Mouse (Mus musculus) liver, embryonic 13.5 days (tissue): ENCODE measurements around the gene Tmem234. TPM values are rescaled to one million over a fixed set of nuclear protein-coding genes. Genes with fewer than 3 reads are reported as not detected.
A peak's percentile ranks its signal among the peaks of the same experiment; 100 is the strongest.

ENCODE experiments used
- ATAC-seq: fragments of 200-750 bp; cut with Nextera tagmentation; 2 replicates; pipeline ENCODE4 v1.8.0; 2017; ENCODE audit warnings: low read depth, mild to moderate bottlenecking, moderate number of reproducible peaks, moderate library complexity
- DNase-seq: peaks from one replicate; pipeline ENCODE4 v3.0.0; 2022
- H3K27ac ChIP-seq: fragments of 300-500 bp; sonication (generic); 2 replicates; pipeline ENCODE4 v1.5.1; 2015; ENCODE audit warnings: moderate library complexity, mild to moderate bottlenecking, inconsistent platforms
- H3K27me3 ChIP-seq: fragments of 300-500 bp; sonication (generic); 2 replicates; pipeline ENCODE4 v1.6.1; 2015; ENCODE audit warnings: mild to moderate bottlenecking, inconsistent platforms
- H3K36me3 ChIP-seq: fragments of 300-500 bp; sonication (generic); 2 replicates; pipeline ENCODE4 v1.6.1; 2015; ENCODE audit warnings: mild to moderate bottlenecking, inconsistent platforms
- H3K4me1 ChIP-seq: fragments of 300-500 bp; sonication (generic); replicated peaks from 2 replicates; pipeline ENCODE4 v1.6.1; 2015; ENCODE audit warnings: inconsistent platforms
- H3K4me2 ChIP-seq: fragments of 300-500 bp; sonication (generic); 2 replicates; pipeline ENCODE4 v1.6.1; 2015; ENCODE audit warnings: inconsistent platforms, mild to moderate bottlenecking, moderate library complexity
- H3K4me3 ChIP-seq: fragments of 300-500 bp; sonication (generic); replicated peaks from 2 replicates; pipeline ENCODE4 v1.5.1; 2015; ENCODE audit warnings: mild to moderate bottlenecking, inconsistent platforms
- H3K9ac ChIP-seq: fragments of 300-500 bp; sonication (generic); 2 replicates; pipeline ENCODE4 v1.6.1; 2015; ENCODE audit warnings: mild to moderate bottlenecking, inconsistent platforms
- H3K9me3 ChIP-seq: fragments of 300-500 bp; sonication (generic); replicated peaks from 2 replicates; pipeline ENCODE4 v1.6.1; 2016; ENCODE audit warnings: inconsistent platforms
- WGBS: fragments of 180-500 bp; shearing (Covaris S2); methylation state at CpG from one replicate; pipeline ENCODE4 v1.1.7; 2015; ENCODE audit not compliant: insufficient replicate concordance; 5-methylcytosine and 5-hydroxymethylcytosine counted together
- polyA plus RNA-seq: library from polyadenylated mRNA; unstranded; fragments of >200 nt; fragmentation: Nextera tagmentation; extraction: Ambion mirVana; gene quantifications from 2 replicates; pipeline ENCODE4 v1.2.1, GENCODE M21; 2015

The Tmem234 gene
- polyA plus RNA-seq, 1 experiment from 2014 or later: 153 TPM

DNA sequence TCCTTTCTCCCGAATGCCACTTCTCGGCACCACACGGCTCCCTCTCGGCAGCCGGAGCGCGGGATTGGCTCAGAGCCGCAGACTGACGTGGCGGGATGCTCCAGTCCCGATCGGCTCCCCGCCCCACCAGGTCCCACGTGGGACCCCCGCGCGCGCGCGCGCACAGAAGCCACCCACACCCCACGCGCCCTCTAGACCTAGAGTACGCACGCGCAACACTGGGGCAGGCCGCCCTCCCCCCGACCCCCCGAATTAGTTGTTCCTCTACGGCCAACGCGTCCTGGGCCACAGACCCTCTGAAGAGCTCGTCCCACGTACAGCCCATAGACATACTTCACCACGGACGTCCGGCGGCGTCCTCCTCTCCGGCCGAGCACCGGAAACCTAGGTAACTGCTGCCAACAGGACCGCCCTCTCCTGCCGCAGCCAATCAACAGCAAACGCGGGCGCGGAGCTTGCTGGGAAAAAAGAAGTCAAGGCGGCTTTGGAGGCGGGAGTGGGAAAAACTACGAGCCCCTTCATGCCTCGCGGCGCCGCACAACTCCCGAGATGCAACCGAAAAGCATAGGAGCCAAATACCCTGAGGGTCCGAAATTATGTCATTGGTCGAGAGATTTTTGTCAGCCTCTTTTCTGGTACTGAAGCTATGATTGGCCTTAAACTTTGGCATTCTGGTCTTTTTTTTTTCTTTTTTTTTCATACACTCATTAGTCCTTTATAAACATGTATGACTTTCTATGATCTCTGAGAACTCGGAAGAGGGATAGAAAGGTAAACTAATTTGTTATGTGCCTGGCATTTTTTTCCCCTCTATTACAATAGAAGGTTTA lies 40.4 kb downstream of the Tmem234 start, which contains the start of gene Txlna:
Gene Txlna (minus strand): TSS at position 428 of the 830 bp plus-strand sequence.
- peaks cover 33% of the 10 kb centered on the region for H3K4me1 ChIP-seq
- H3K9me3 ChIP-seq: no peaks in the 10 kb centered on the region
- peak within 1 kb of the TSS; percentile 87 for H3K27ac ChIP-seq
- peaks cover 41% of the 10 kb centered on the region for H3K36me3 ChIP-seq
- ATAC-seq (peak; percentile 90), DNase-seq (peak; percentile 95)
- under 1% methylated on average over 59 of the region's 60 CpGs for WGBS
- H3K27me3 ChIP-seq: no peaks in the 10 kb centered on the region
- peak within 1 kb of the TSS; percentile 88 for H3K4me2 ChIP-seq
- H3K9ac ChIP-seq: peak within 1 kb of the TSS; percentile 83
- H3K4me3 ChIP-seq: peak within 1 kb of the TSS; percentile 73

DNA sequence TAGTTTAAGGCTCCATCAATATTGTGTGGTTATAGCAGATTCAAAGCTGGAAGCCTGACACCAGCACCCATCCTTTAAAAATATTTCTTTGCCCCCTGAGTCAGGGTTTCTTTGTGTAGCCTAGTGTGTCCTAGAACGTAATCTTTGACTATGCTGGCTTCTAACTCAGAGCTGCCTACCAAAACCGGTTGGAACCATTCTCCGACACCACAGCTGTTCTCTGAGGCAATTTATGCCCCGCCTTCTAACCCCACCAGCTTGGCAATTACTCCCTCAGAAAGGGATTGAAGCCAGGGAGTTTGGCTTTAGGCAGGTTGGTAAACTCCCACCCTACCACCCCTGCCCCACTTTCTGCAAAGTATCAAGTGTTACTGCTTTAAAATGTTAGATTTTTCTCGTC lies 41.3 kb downstream of the Tmem234 start:
- DNase-seq (no peak), ATAC-seq (no peak)
- H3K9ac ChIP-seq: peak overlapping the region; percentile 83; the same call in 1 of the 2 replicates
- no peaks in the 10 kb centered on the region for H3K9me3 ChIP-seq
- H3K36me3 ChIP-seq: peaks cover 41% of the 10 kb centered on the region
- WGBS: 68% methylated on average over 5 of the region's 5 CpGs
- H3K27ac ChIP-seq: peak overlapping the region; percentile 48
- H3K27me3 ChIP-seq: no peaks in the 10 kb centered on the region
- peak overlapping the region; percentile 56 for H3K4me2 ChIP-seq
- peaks cover 33% of the 10 kb centered on the region for H3K4me1 ChIP-seq
- H3K4me3 ChIP-seq: peak overlapping the region; percentile 73

- H3K4me1 ChIP-seq: peaks cover 9% of the 10 kb centered on the region
- H3K4me3 ChIP-seq: no peak overlapping the region
- ATAC-seq (no peak), DNase-seq (no peak)
- H3K27me3 ChIP-seq: no peaks in the 10 kb centered on the region
- H3K36me3 ChIP-seq: peaks cover 46% of the 10 kb centered on the region
- H3K9ac ChIP-seq: no peak overlapping the region
- no peak overlapping the region for H3K4me2 ChIP-seq
- no peaks in the 10 kb centered on the region for H3K9me3 ChIP-seq
- WGBS: 61% methylated on average over 6 of the region's 6 CpGs
- no peak overlapping the region for H3K27ac ChIP-seq
Observed at GRCm38 (mm10) chr4:129645204-129645603, 44.7 kb downstream of the Tmem234 start.

- 80% methylated on average over 1 of the region's 1 CpGs for WGBS
- peaks cover 77% of the 10 kb centered on the region for H3K36me3 ChIP-seq
Observed at GRCm38 (mm10) chr4:129648656-129649055, 48.2 kb downstream of the Tmem234 start.

DNA sequence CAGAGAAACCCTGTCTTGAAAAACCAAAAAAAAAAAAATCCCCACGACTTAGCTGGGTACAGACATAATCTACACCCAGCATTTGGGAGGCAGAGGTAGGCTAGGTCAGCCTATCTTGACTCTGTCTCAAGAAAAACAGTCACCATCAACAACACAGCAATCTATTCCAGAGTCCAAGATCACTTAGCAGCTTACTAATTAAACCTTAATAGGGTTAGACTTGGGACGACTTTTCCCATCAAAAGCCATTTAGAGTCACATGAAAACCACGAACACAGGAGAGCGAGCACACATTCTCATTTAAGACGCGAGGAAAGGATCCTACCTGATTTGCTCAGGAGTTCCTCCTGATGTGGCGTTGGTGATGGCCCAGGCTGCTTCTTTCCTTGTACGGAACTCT lies 49.9 kb downstream of the Tmem234 start:
- 86% methylated on average over 8 of the region's 8 CpGs for WGBS
- no peak overlapping the region for H3K4me2 ChIP-seq
- ATAC-seq (no peak), DNase-seq (no peak)
- H3K4me3 ChIP-seq: no peak overlapping the region
- no peaks in the 10 kb centered on the region for H3K9me3 ChIP-seq
- H3K4me1 ChIP-seq: no peaks in the 10 kb centered on the region
- H3K36me3 ChIP-seq: peaks cover 94% of the 10 kb centered on the region
- no peak overlapping the region for H3K9ac ChIP-seq
- no peaks in the 10 kb centered on the region for H3K27me3 ChIP-seq
- H3K27ac ChIP-seq: no peak overlapping the region

More at GRCm38 (mm10) chr4:129648656-129649055, 48.2 kb downstream of the Tmem234 start:
- no peaks in the 10 kb centered on the region for H3K27me3 ChIP-seq
- no peaks in the 10 kb centered on the region for H3K4me1 ChIP-seq
- no peaks in the 10 kb centered on the region for H3K9me3 ChIP-seq
- H3K27ac ChIP-seq: no peak overlapping the region
- no peak overlapping the region for H3K9ac ChIP-seq
- H3K4me3 ChIP-seq: no peak overlapping the region
- ATAC-seq (no peak), DNase-seq (no peak)
- H3K4me2 ChIP-seq: no peak overlapping the region

DNA sequence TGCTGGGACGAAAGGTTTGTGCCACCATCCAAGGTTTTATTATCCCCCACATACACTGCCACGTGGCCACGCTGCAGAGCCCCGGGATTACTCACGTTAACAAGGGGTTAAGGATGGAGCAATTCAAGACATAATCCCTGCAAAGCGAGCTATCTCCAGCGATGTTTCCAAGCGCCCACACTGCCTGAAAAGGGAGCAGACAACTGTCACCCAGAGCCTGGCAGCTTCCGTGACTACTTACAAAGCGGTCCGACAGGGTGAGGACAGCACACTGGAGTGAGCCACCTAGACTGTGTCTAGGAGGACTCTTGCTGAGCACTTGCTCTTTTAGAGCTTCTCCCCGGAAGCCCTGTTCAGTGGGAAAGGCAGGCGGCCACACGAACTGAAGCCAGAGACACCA lies 54.3 kb downstream of the Tmem234 start:
- no peaks in the 10 kb centered on the region for H3K9me3 ChIP-seq
- no peak overlapping the region for H3K4me3 ChIP-seq
- no peaks in the 10 kb centered on the region for H3K4me1 ChIP-seq
- no peak for DNase-seq
- peaks cover 91% of the 10 kb centered on the region for H3K36me3 ChIP-seq
- WGBS: 86% methylated on average over 14 of the region's 14 CpGs
- no peak for ATAC-seq
- H3K9ac ChIP-seq: no peak overlapping the region
- H3K27ac ChIP-seq: no peak overlapping the region
- no peak overlapping the region for H3K4me2 ChIP-seq
- no peaks in the 10 kb centered on the region for H3K27me3 ChIP-seq

DNA sequence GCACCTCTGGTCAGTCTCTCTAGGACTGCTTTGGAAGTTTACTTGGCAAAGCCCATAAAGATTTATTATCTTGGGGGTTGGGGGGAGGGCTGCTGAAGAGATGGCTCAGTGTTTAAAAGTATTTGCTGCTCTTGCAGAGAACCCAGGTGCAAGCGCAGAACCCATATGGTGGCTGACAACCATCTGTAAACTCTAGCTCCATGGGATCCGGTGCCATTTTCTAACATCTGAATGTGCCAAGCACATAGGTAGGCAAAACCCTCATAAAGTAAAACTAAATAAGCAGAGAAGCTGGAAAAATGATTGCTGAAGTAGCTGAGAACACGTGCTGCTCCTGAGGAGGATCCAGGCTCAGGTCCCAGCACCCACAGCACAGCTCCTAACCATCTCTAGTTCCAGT lies 61.1 kb downstream of the Tmem234 start:
- H3K36me3 ChIP-seq: peaks cover 51% of the 10 kb centered on the region
- 89% methylated on average over 3 of the region's 3 CpGs for WGBS
- no peak for ATAC-seq

GRCm38 (mm10) chr4:129662255-129662813 lies 61.9 kb downstream of the Tmem234 start:
- H3K4me3 ChIP-seq: no peak overlapping the region
- peaks cover 48% of the 10 kb centered on the region for H3K36me3 ChIP-seq
- no peaks in the 10 kb centered on the region for H3K4me1 ChIP-seq
- 73% methylated on average over 3 of the region's 3 CpGs for whole genome bisulfite sequencing
- H3K27me3 ChIP-seq: no peaks in the 10 kb centered on the region
- DNase-seq (no peak), ATAC-seq (no peak)
- H3K9me3 ChIP-seq: no peaks in the 10 kb centered on the region
- H3K9ac ChIP-seq: no peak overlapping the region
- H3K4me2 ChIP-seq: no peak overlapping the region
- H3K27ac ChIP-seq: no peak overlapping the region

More for the DNA sequence above, 61.1 kb downstream of the Tmem234 start:
- H3K9me3 ChIP-seq: no peaks in the 10 kb centered on the region
- H3K4me2 ChIP-seq: no peak overlapping the region
- H3K4me3 ChIP-seq: no peak overlapping the region
- no peak overlapping the region for H3K9ac ChIP-seq
- no peak for DNase-seq
- H3K4me1 ChIP-seq: no peaks in the 10 kb centered on the region
- no peak overlapping the region for H3K27ac ChIP-seq
- no peaks in the 10 kb centered on the region for H3K27me3 ChIP-seq

DNA sequence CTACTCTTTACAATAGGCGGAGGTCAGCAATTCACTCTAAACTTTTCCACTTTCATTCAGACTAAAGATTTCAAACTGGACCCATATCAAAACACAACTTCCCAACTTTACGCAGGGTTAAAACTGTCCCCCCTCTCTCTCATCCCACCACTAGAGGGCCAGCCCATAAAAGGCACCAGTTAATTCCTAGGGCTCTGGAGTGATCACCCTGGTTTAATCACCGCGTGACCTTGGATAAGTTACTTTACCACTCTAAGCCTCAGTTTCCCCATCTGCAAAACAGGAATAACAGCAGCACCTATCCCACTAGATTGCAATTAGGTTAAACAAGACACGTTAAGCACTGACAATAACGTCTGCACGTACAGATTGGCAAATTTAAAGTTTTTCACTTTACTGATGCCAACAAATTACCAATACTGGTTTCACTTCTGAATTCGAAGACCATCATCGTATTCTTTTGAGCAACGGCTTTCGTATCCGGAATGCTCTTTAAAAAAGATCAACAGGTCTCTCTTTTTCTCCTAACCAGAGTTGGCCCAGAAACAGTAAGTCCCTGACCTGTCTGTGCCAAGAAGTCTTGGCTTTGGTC lies 71.1 kb downstream of the Tmem234 start:
- Histone ChIP-seq H3K9me3 (no peaks in the 10 kb centered on the region), H3K27me3 (no peaks in the 10 kb centered on the region), H3K9ac (peak overlapping the region; percentile 96), H3K4me2 (peak overlapping the region; percentile 84), H3K36me3 (peaks cover 25% of the 10 kb centered on the region), H3K27ac (peak overlapping the region; percentile 90), H3K4me3 (peak overlapping the region; percentile 87), H3K4me1 (peaks cover 37% of the 10 kb centered on the region)
- 4% methylated on average over 12 of the region's 12 CpGs for WGBS
- DNase-seq: peak; percentile 55
- peak; percentile 74 for ATAC-seq

DNA sequence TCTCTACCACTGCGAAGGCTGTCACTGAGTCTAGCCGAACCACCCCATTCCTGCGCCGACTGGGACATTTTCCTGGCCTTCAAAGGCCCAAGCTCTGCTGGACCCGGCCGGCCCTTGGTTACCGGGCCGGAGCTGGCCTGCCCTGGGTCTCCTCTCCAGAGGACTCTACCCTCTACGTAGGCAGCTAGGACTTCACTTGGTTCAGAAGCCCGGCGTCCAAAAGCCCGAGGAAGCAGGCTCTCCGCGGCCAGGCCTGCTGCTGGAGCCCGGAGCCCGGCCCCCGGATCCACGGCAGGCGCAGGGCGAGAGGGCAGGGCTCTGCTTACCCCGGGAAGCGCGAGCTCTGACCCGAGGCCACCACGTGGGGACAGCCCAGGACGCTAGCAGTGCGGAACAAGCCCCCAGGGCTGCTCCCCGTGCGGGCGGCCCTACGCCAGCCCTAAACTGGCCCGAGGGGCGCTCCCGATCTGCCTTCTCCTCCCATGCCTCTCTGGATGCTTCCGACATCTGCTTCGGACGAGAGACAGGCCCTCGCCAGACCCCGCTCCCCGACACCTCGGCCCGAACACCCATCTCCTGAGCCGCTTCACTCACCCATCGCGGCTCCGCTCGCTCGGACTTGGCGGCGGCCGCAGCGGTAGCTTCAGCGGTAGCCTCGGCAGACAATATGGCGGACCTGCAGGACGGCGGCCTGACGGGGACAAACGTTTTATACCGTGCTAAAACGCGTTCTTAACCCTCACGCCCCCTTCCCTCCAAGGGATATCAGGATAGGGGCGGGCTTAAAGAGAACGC lies 71.8 kb downstream of the Tmem234 start, which contains the start of gene Kpna6:
Gene Kpna6 (minus strand): TSS at position 685 of the 795 bp plus-strand sequence.
- peaks cover 37% of the 10 kb centered on the region for H3K4me1 ChIP-seq
- H3K4me3 ChIP-seq: peak within 1 kb of the TSS; percentile 87
- peak within 1 kb of the TSS; percentile 84 for H3K4me2 ChIP-seq
- ATAC-seq: peak; percentile 80
- H3K27ac ChIP-seq: peak within 1 kb of the TSS; percentile 90
- peak; percentile 77 for DNase-seq
- peaks cover 23% of the 10 kb centered on the region for H3K36me3 ChIP-seq
- H3K27me3 ChIP-seq: no peaks in the 10 kb centered on the region
- H3K9me3 ChIP-seq: no peaks in the 10 kb centered on the region
- WGBS: under 1% methylated on average over 65 of the region's 65 CpGs
- H3K9ac ChIP-seq: peak within 1 kb of the TSS; percentile 96
